Mouse (Mus musculus): ENCODE measurements around the gene Kcnn1.

DNA sequence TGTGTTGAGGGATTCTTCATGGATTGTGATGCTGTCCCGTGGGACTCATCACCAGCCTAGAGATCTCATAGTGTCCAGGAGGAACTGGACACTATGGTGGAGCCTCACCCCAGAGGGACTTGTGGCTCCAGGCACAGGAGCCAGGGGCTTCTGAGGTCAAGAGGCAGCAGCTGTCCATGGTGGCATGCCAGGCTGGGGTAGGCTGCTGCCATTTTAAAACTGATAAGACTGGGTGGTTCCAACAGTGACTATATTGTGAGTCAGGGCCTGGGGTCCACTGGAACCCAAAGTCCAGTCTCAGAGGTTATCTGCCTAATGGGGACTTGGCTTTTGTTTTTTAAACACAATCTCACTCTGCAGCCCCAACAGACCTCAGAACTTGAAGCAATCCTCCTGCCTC lies 61.2 kb downstream of the Kcnn1 start:
- TF ChIP-seq GATA1 (IDR thresholded peaks at IDR 0.05; ENCODE audit: borderline replicate concordance, low read length), result no peak
- TF ChIP-seq FLI1 (IDR thresholded peaks at IDR 0.05; ENCODE audit: low read length), result no peak
